Mouse (Mus musculus) lung, postnatal 25 days (tissue): Measurements from ENCODE around the gene Camk2n2.

Experiments
- DNase-seq: peaks from one replicate; pipeline ENCODE4 v3.0.0; 2022; ENCODE audit warnings: low spot score

Camk2n2 gene

GRCm38 (mm10) chr16:20610501-20611356 is 10.4 kb downstream of the Camk2n2 start:
- DNase-seq = peak; percentile 69

GRCm38 (mm10) chr16:20604705-20605104 is 16.4 kb downstream of the Camk2n2 start:
- DNase-seq = no peak

GRCm38 (mm10) chr16:20600511-20600910 is 20.6 kb downstream of the Camk2n2 start:
- DNase-seq = no peak

GRCm38 (mm10) chr16:20596687-20597441 is 24.2 kb downstream of the Camk2n2 start:
- no peak for DNase-seq

GRCm38 (mm10) chr16:20595737-20596136 is 25.4 kb downstream of the Camk2n2 start:
- no peak for DNase-seq

- no peak for DNase-seq
Observed at GRCm38 (mm10) chr16:20595060-20595673, 25.9 kb downstream of the Camk2n2 start.

- DNase-seq = no peak
Observed at GRCm38 (mm10) chr16:20591076-20591705, 29.9 kb downstream of the Camk2n2 start.

- no peak for DNase-seq
Observed at GRCm38 (mm10) chr16:20590680-20591038, 30.4 kb downstream of the Camk2n2 start.

- DNase-seq = no peak
Observed at GRCm38 (mm10) chr16:20589939-20590679, 31.0 kb downstream of the Camk2n2 start.

GRCm38 (mm10) chr16:20589366-20589938 is 31.6 kb downstream of the Camk2n2 start, which contains the start of gene Vwa5b2:
Vwa5b2 (plus strand) TSS chr16:20589471.
- DNase-seq = no peak
